Mouse (Mus musculus): Measurements from ENCODE around the gene Foxf2. TPM values are rescaled to one million over a fixed set of nuclear protein-coding genes. Genes with fewer than 3 reads are reported as not detected.

The Foxf2 gene
- polyA plus RNA-seq (2012; rRNA removed) (12.8 and 19.9 TPM in 2 replicates), polyA plus RNA-seq (2014; fragmentation: Nextera tagmentation; extraction: Ambion mirVana) (5.0 and 6.1 TPM in 2 replicates)

GRCm38 (mm10) chr13:31625333-31626101, at the start of gene Foxf2:
Foxf2 (plus strand) TSS chr13:31625816.
- DNase-seq (ENCODE audit: low spot score), result no peak
- no peak for ATAC-seq (ENCODE audit: low FRiP score, low read depth)
- H3K9ac ChIP-seq (ENCODE audit: low read depth, low read length, severe bottlenecking), result peak within 1 kb of the TSS; percentile 61
- H3K27me3 ChIP-seq (ENCODE audit: control insufficient read depth, insufficient read depth, low read length), result peaks cover 100% of the 10 kb centered on the region
- no peaks in the 10 kb centered on the region for H3K36me3 ChIP-seq (ENCODE audit: control insufficient read depth, insufficient read depth, low read length)
- WGBS, result 0% methylated on average over 24 of the region's 74 CpGs
- no peaks in the 10 kb centered on the region for H3K9me3 ChIP-seq (ENCODE audit: control insufficient read depth, low read length)
- no peak within 1 kb of the TSS; the same call in 1 of the 2 replicates for H3K27ac ChIP-seq (replicated peaks; ENCODE audit: low read depth, low read length)
- H3K4me2 ChIP-seq (replicated peaks; ENCODE audit: low read depth, low read length, severe bottlenecking), result peak within 1 kb of the TSS; percentile 96
- peaks cover 21% of the 10 kb centered on the region for H3K4me1 ChIP-seq (ENCODE audit: control insufficient read depth, insufficient read depth, low read length)
- no peak for TF ChIP-seq POLR2A (IDR thresholded peaks at IDR 0.05; ENCODE audit: borderline replicate concordance, extremely low read depth, insufficient read depth, insufficient read length)
- peak within 1 kb of the TSS; percentile 49 for H3K4me3 ChIP-seq (replicated peaks; ENCODE audit: low read length)

- H3K27me3 ChIP-seq (ENCODE audit: control insufficient read depth, insufficient read depth, low read length), result no peaks in the 10 kb centered on the region; the same call in 1 of the 2 replicates
- WGBS, result 16% methylated on average over 4 of the region's 4 CpGs
- no peak for TF ChIP-seq POLR2A (IDR thresholded peaks at IDR 0.05; ENCODE audit: borderline replicate concordance, extremely low read depth, insufficient read depth, insufficient read length)
Measured at GRCm38 (mm10) chr13:31576696-31577095, 48.9 kb upstream of the Foxf2 start.

GRCm38 (mm10) chr13:31577576-31577975, 48.0 kb upstream of the Foxf2 start:
- no peak overlapping the region for H3K9ac ChIP-seq (ENCODE audit: low read depth, low read length, severe bottlenecking)
- no peaks in the 10 kb centered on the region for H3K9me3 ChIP-seq (ENCODE audit: control insufficient read depth, low read length)
- H3K4me3 ChIP-seq (replicated peaks; ENCODE audit: low read length), result no peak overlapping the region
- peaks cover 9% of the 10 kb centered on the region for H3K4me1 ChIP-seq (ENCODE audit: control insufficient read depth, insufficient read depth, low read length)
- DNase-seq (ENCODE audit: low spot score) (no peak), ATAC-seq (ENCODE audit: low FRiP score, low read depth) (no peak)
- 17% methylated on average over 6 of the region's 6 CpGs for WGBS
- H3K36me3 ChIP-seq (ENCODE audit: control insufficient read depth, insufficient read depth, low read length), result no peaks in the 10 kb centered on the region
- no peak for TF ChIP-seq POLR2A (IDR thresholded peaks at IDR 0.05; ENCODE audit: borderline replicate concordance, extremely low read depth, insufficient read depth, insufficient read length)
- no peak overlapping the region for H3K27ac ChIP-seq (replicated peaks; ENCODE audit: low read depth, low read length)
- H3K27me3 ChIP-seq (ENCODE audit: control insufficient read depth, insufficient read depth, low read length), result no peaks in the 10 kb centered on the region; the same call in 1 of the 2 replicates
- H3K4me2 ChIP-seq (replicated peaks; ENCODE audit: low read depth, low read length, severe bottlenecking), result no peak overlapping the region

More at GRCm38 (mm10) chr13:31576696-31577095, 48.9 kb upstream of the Foxf2 start:
- no peak overlapping the region for H3K4me3 ChIP-seq (replicated peaks; ENCODE audit: low read length)
- no peak overlapping the region for H3K9ac ChIP-seq (ENCODE audit: low read depth, low read length, severe bottlenecking)
- DNase-seq (ENCODE audit: low spot score) (no peak), ATAC-seq (ENCODE audit: low FRiP score, low read depth) (no peak)
- no peak overlapping the region for H3K27ac ChIP-seq (replicated peaks; ENCODE audit: low read depth, low read length)
- H3K4me1 ChIP-seq (ENCODE audit: control insufficient read depth, insufficient read depth, low read length), result peaks cover 9% of the 10 kb centered on the region
- no peaks in the 10 kb centered on the region for H3K36me3 ChIP-seq (ENCODE audit: control insufficient read depth, insufficient read depth, low read length)
- H3K9me3 ChIP-seq (ENCODE audit: control insufficient read depth, low read length), result no peaks in the 10 kb centered on the region
- H3K4me2 ChIP-seq (replicated peaks; ENCODE audit: low read depth, low read length, severe bottlenecking), result no peak overlapping the region

GRCm38 (mm10) chr13:31578389-31578788, 47.2 kb upstream of the Foxf2 start:
- no peak overlapping the region for H3K27ac ChIP-seq (replicated peaks; ENCODE audit: low read depth, low read length)

GRCm38 (mm10) chr13:31579866-31580265, 45.8 kb upstream of the Foxf2 start:
- Histone ChIP-seq H3K4me1 (ENCODE audit: control insufficient read depth, insufficient read depth, low read length) (peaks cover 9% of the 10 kb centered on the region), H3K9me3 (ENCODE audit: control insufficient read depth, low read length) (no peaks in the 10 kb centered on the region), H3K27ac (replicated peaks; ENCODE audit: low read depth, low read length) (no peak overlapping the region), H3K9ac (ENCODE audit: low read depth, low read length, severe bottlenecking) (no peak overlapping the region), H3K27me3 (ENCODE audit: control insufficient read depth, insufficient read depth, low read length) (no peaks in the 10 kb centered on the region; the same call in 1 of the 2 replicates), H3K4me3 (replicated peaks; ENCODE audit: low read length) (no peak overlapping the region), H3K36me3 (ENCODE audit: control insufficient read depth, insufficient read depth, low read length) (no peaks in the 10 kb centered on the region), H3K4me2 (replicated peaks; ENCODE audit: low read depth, low read length, severe bottlenecking) (no peak overlapping the region)
- WGBS, result 59% methylated on average over 9 of the region's 9 CpGs
- DNase-seq (ENCODE audit: low spot score) (no peak), ATAC-seq (ENCODE audit: low FRiP score, low read depth) (no peak)
- no peak for TF ChIP-seq POLR2A (IDR thresholded peaks at IDR 0.05; ENCODE audit: borderline replicate concordance, extremely low read depth, insufficient read depth, insufficient read length)

More at GRCm38 (mm10) chr13:31578389-31578788, 47.2 kb upstream of the Foxf2 start:
- peaks cover 9% of the 10 kb centered on the region for H3K4me1 ChIP-seq (ENCODE audit: control insufficient read depth, insufficient read depth, low read length)
- H3K27me3 ChIP-seq (ENCODE audit: control insufficient read depth, insufficient read depth, low read length), result no peaks in the 10 kb centered on the region; the same call in 1 of the 2 replicates
- DNase-seq (ENCODE audit: low spot score) (peak; percentile 44), ATAC-seq (ENCODE audit: low FRiP score, low read depth) (no peak)
- no peak overlapping the region for H3K9ac ChIP-seq (ENCODE audit: low read depth, low read length, severe bottlenecking)
- no peaks in the 10 kb centered on the region for H3K9me3 ChIP-seq (ENCODE audit: control insufficient read depth, low read length)
- WGBS, result 19% methylated on average over 10 of the region's 10 CpGs
- no peak overlapping the region for H3K4me2 ChIP-seq (replicated peaks; ENCODE audit: low read depth, low read length, severe bottlenecking)
- H3K36me3 ChIP-seq (ENCODE audit: control insufficient read depth, insufficient read depth, low read length), result no peaks in the 10 kb centered on the region
- no peak overlapping the region for H3K4me3 ChIP-seq (replicated peaks; ENCODE audit: low read length)
- TF ChIP-seq POLR2A (IDR thresholded peaks at IDR 0.05; ENCODE audit: borderline replicate concordance, extremely low read depth, insufficient read depth, insufficient read length), result no peak

Data from limb, embryonic 14.5 days (tissue).